Mouse (Mus musculus) MEL (cell line): Measurements from ENCODE around the gene Sorcs2. TPM values are rescaled to one million over a fixed set of nuclear protein-coding genes. Genes with fewer than 3 reads are reported as not detected.

Experiments used
- DNase-seq: peaks from one replicate; pipeline ENCODE4 v3.0.0; 2011; ENCODE audit warnings: low read depth, low spot score
- H3K27ac ChIP-seq: 2 replicates; pipeline ENCODE4 v1.5.1; 2012; ENCODE audit warnings: low read depth, mild to moderate bottlenecking, control low read depth, low read length, moderate library complexity; ENCODE audit not compliant: control insufficient read depth
- H3K27me3 ChIP-seq, 2 experiments: fragments of 150-350 bp in 1 of 2; sonication (generic) in 1 of 2; 2 replicates each; pipeline ENCODE4 v1.6.1; 2012; ENCODE audit warnings: low read length in 2 of 2, mild to moderate bottlenecking in 2 of 2, improper control_type of control experiment in 1 of 2, moderate library complexity in 1 of 2; ENCODE audit not compliant: insufficient read depth in 2 of 2, control insufficient read depth in 1 of 2
- H3K36me3 ChIP-seq, 2 experiments: 2 replicates each; pipeline ENCODE4 v1.6.1; 2012 to 2014; ENCODE audit warnings: low read length in 2 of 2, improper control_type of control experiment in 1 of 2, inconsistent platforms in 1 of 2, mild to moderate bottlenecking in 1 of 2; ENCODE audit not compliant: insufficient read depth in 2 of 2, control insufficient read depth in 1 of 2
- H3K4me1 ChIP-seq, 2 experiments: fragments of 150-350 bp in 1 of 2; sonication (generic) in 1 of 2; 2 replicates each; pipeline ENCODE4 v1.6.1; 2012; ENCODE audit warnings: low read length in 2 of 2, improper control_type of control experiment in 1 of 2, mild to moderate bottlenecking in 1 of 2; ENCODE audit not compliant: insufficient read depth in 2 of 2, control insufficient read depth in 1 of 2
- H3K4me3 ChIP-seq, 2 experiments: fragments of 150-350 bp in 1 of 2; sonication (generic) in 1 of 2; 2 replicates each; pipeline ENCODE4 v1.5.1; 2012; ENCODE audit warnings: low read depth in 2 of 2, low read length in 2 of 2, mild to moderate bottlenecking in 2 of 2, moderate library complexity in 2 of 2, control low read depth in 1 of 2, improper control_type of control experiment in 1 of 2; ENCODE audit not compliant: control insufficient read depth in 1 of 2, insufficient read depth in 1 of 2
- H3K79me2 ChIP-seq: 2 replicates; pipeline ENCODE4 v1.6.1; 2012; ENCODE audit warnings: mild to moderate bottlenecking, low read length, moderate library complexity; ENCODE audit not compliant: control insufficient read depth, poor library complexity, insufficient read depth
- H3K9ac ChIP-seq: 2 replicates; pipeline ENCODE4 v1.6.1; 2012; ENCODE audit warnings: low read depth, mild to moderate bottlenecking, control low read depth, low read length, moderate library complexity; ENCODE audit not compliant: control insufficient read depth, poor library complexity, severe bottlenecking
- H3K9me3 ChIP-seq: fragments of 150-350 bp; sonication (generic); replicated peaks from 2 replicates; pipeline ENCODE4 v1.6.1; 2012; ENCODE audit warnings: mild to moderate bottlenecking, low read length, improper control_type of control experiment, moderate library complexity; ENCODE audit not compliant: insufficient read depth
- BHLHE40 ChIP-seq: IDR thresholded peaks from 2 replicates; pipeline ENCODE4 v1.6.1; 2012; ENCODE audit warnings: low read depth, mild to moderate bottlenecking, inconsistent platforms, low read length, improper control_type of control experiment, borderline replicate concordance
- CHD1 ChIP-seq: IDR thresholded peaks from 2 replicates; pipeline ENCODE4 v1.6.1; 2012; ENCODE audit warnings: low read depth, mild to moderate bottlenecking, inconsistent platforms, low read length, improper control_type of control experiment
- CTCF ChIP-seq, 3 experiments: IDR thresholded peaks in 2 of 3; conservative IDR thresholded peaks in 1 of 3; 2 replicates each; pipeline ENCODE4 v1.5.1; 2011 to 2012; ENCODE audit warnings: low read length in 3 of 3, low read depth in 2 of 3, mild to moderate bottlenecking in 2 of 3, improper control_type of control experiment in 1 of 3, inconsistent platforms in 1 of 3, mixed read lengths in 1 of 3, moderate library complexity in 1 of 3; ENCODE audit not compliant: control insufficient read depth in 1 of 3, insufficient read depth in 1 of 3, poor library complexity in 1 of 3, severe bottlenecking in 1 of 3
- E2F4 ChIP-seq: IDR thresholded peaks from 2 replicates; pipeline ENCODE4 v1.6.1; 2011; ENCODE audit warnings: low read depth, low read length, improper control_type of control experiment, borderline replicate concordance
- ELF1 ChIP-seq: IDR thresholded peaks from 2 replicates; pipeline ENCODE4 v1.6.1; 2014; ENCODE audit warnings: low read depth, mild to moderate bottlenecking, inconsistent platforms, low read length, improper control_type of control experiment, moderate library complexity
- EP300 ChIP-seq, 2 experiments: IDR thresholded peaks; 2 replicates each; pipeline ENCODE4 v1.6.1; 2011; ENCODE audit warnings: improper control_type of control experiment in 2 of 2, low read length in 2 of 2, low read depth in 1 of 2, mild to moderate bottlenecking in 1 of 2
- GATA1 ChIP-seq: IDR thresholded peaks from 2 replicates; pipeline ENCODE4 v1.6.1; 2011; ENCODE audit warnings: low read depth, low read length, improper control_type of control experiment
- HCFC1 ChIP-seq: IDR thresholded peaks from 2 replicates; pipeline ENCODE4 v1.6.1; 2012; ENCODE audit warnings: low read depth, mild to moderate bottlenecking, inconsistent platforms, low read length, improper control_type of control experiment, moderate library complexity
- JUND ChIP-seq: IDR thresholded peaks from 2 replicates; pipeline ENCODE4 v1.6.1; 2011; ENCODE audit warnings: low read depth, mild to moderate bottlenecking, improper control_type of control experiment, low read length
- MAFK ChIP-seq: IDR thresholded peaks from 2 replicates; pipeline ENCODE4 v1.6.1; 2011; ENCODE audit warnings: low read depth, mild to moderate bottlenecking, low read length, improper control_type of control experiment, borderline replicate concordance
- MAX ChIP-seq: IDR thresholded peaks from 2 replicates; pipeline ENCODE4 v1.6.1; 2011; ENCODE audit warnings: low read length, improper control_type of control experiment
- MAZ ChIP-seq: IDR thresholded peaks from 2 replicates; pipeline ENCODE4 v1.6.1; 2012; ENCODE audit warnings: low read depth, mild to moderate bottlenecking, inconsistent platforms, low read length, improper control_type of control experiment
- MYB ChIP-seq: IDR thresholded peaks from 2 replicates; pipeline ENCODE4 v1.6.1; 2011; ENCODE audit warnings: mild to moderate bottlenecking, low read depth, low read length, improper control_type of control experiment
- NELFE ChIP-seq: IDR thresholded peaks from 2 replicates; pipeline ENCODE4 v1.6.1; 2011; ENCODE audit warnings: low read depth, low read length, improper control_type of control experiment
- NRF1 ChIP-seq: IDR thresholded peaks from 2 replicates; pipeline ENCODE4 v1.6.1; 2014; ENCODE audit warnings: low read depth, mild to moderate bottlenecking, inconsistent platforms, low read length, improper control_type of control experiment, moderate library complexity; ENCODE audit not compliant: poor library complexity, insufficient read depth, severe bottlenecking
- POLR2A ChIP-seq, 2 experiments: IDR thresholded peaks; 2 replicates each; pipeline ENCODE4 v1.6.1; 2011 to 2012; ENCODE audit warnings: low read length in 2 of 2, mild to moderate bottlenecking in 2 of 2, control low read depth in 1 of 2, improper control_type of control experiment in 1 of 2, low read depth in 1 of 2, moderate library complexity in 1 of 2; ENCODE audit not compliant: control insufficient read depth in 1 of 2, insufficient read depth in 1 of 2, poor library complexity in 1 of 2
- RAD21 ChIP-seq: IDR thresholded peaks from 2 replicates; pipeline ENCODE4 v1.6.1; 2011; ENCODE audit warnings: mild to moderate bottlenecking, low read depth, low read length, improper control_type of control experiment
- RCOR1 ChIP-seq: IDR thresholded peaks from 2 replicates; pipeline ENCODE4 v1.6.1; 2012; ENCODE audit warnings: low read depth, mild to moderate bottlenecking, inconsistent platforms, low read length, improper control_type of control experiment
- SIN3A ChIP-seq: IDR thresholded peaks from 2 replicates; pipeline ENCODE4 v1.6.1; 2012; ENCODE audit warnings: low read length, improper control_type of control experiment, inconsistent platforms
- TAL1 ChIP-seq: IDR thresholded peaks from 2 replicates; pipeline ENCODE4 v1.6.1; 2012; ENCODE audit warnings: mild to moderate bottlenecking, inconsistent platforms, low read length, moderate library complexity, mixed read lengths
- TBP ChIP-seq: IDR thresholded peaks from 2 replicates; pipeline ENCODE4 v1.8.0; 2011; ENCODE audit warnings: low read depth, low read length, improper control_type of control experiment
- TCF12 ChIP-seq: IDR thresholded peaks from 2 replicates; pipeline ENCODE4 v1.6.1; 2014; ENCODE audit warnings: low read depth, mild to moderate bottlenecking, inconsistent platforms, low read length, improper control_type of control experiment, moderate library complexity
- UBTF ChIP-seq: IDR thresholded peaks from 2 replicates; pipeline ENCODE4 v1.6.1; 2012; ENCODE audit warnings: low read depth, mild to moderate bottlenecking, inconsistent platforms, low read length, improper control_type of control experiment, moderate library complexity, borderline replicate concordance; ENCODE audit not compliant: insufficient read depth
- USF2 ChIP-seq, 2 experiments: IDR thresholded peaks; 2 replicates each; pipeline ENCODE4 v1.6.1; 2011 to 2012; ENCODE audit warnings: improper control_type of control experiment in 2 of 2, low read length in 2 of 2, borderline replicate concordance in 1 of 2, inconsistent platforms in 1 of 2, low read depth in 1 of 2, mild to moderate bottlenecking in 1 of 2; ENCODE audit not compliant: insufficient read depth in 1 of 2
- ZC3H11A ChIP-seq: IDR thresholded peaks from 2 replicates; pipeline ENCODE4 v1.6.1; 2012; ENCODE audit warnings: low read depth, mild to moderate bottlenecking, inconsistent platforms, low read length, improper control_type of control experiment
- ZKSCAN1 ChIP-seq: IDR thresholded peaks from 2 replicates; pipeline ENCODE4 v1.6.1; 2012; ENCODE audit warnings: low read depth, mild to moderate bottlenecking, inconsistent platforms, low read length, improper control_type of control experiment, moderate library complexity
- ZMIZ1 ChIP-seq: IDR thresholded peaks from 2 replicates; pipeline ENCODE4 v1.6.1; 2012; ENCODE audit warnings: low read depth, mild to moderate bottlenecking, inconsistent platforms, low read length, improper control_type of control experiment, moderate library complexity
- ZNF384 ChIP-seq: IDR thresholded peaks from 2 replicates; pipeline ENCODE4 v1.6.1; 2012; ENCODE audit warnings: low read depth, mild to moderate bottlenecking, inconsistent platforms, low read length, improper control_type of control experiment
- polyA plus RNA-seq, 2 experiments: library from polyadenylated mRNA; stranded (reverse) in 1 of 2; unstranded in 1 of 2; fragments of >175 nt in 1 of 2; fragments of >200 nt in 1 of 2; gene quantifications; 2 replicates each; pipeline versions ENCODE4 v1.2.1 to v1.2.4; 2012; ENCODE audit warnings: low replicate concordance in 2 of 2, low read depth in 1 of 2; ENCODE audit not compliant: insufficient read length in 2 of 2, insufficient read depth in 1 of 2, missing spikeins in 1 of 2
- total RNA-seq: library from RNA; depleted of rRNA; stranded (reverse); fragments of 300-350 nt; gene quantifications from 2 replicates; pipeline ENCODE4 v1.2.3, GENCODE M21; 2012

Gene Sorcs2
- total and polyA plus RNA-seq, 3 experiments, result not detected

DNA sequence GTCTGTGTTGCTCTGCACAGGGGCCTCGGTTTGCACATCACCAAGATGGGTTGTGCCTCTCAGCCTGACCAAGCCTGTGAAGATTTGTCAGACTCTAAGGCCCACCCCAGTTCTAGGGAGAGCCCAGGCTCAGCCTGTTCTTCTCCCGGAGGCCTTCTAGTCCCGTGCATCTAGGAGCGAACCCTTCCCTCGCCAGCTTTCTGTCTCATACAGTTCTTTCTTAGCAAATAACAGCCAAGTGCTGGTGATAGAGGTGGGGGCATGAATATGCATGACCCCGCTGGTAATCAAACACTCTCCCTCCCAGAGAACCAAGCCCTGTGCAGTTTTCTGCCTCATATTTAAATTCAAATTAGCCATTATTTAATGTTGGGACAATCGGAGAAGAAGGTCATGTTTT lies 282.4 kb downstream of the Sorcs2 start:
- no peaks in the 10 kb centered on the region for H3K79me2 ChIP-seq
- DNase-seq, result no peak
- H3K4me3 ChIP-seq, result no peak overlapping the region
- no peaks in the 10 kb centered on the region for H3K4me1 ChIP-seq
- H3K36me3 ChIP-seq, result no peaks in the 10 kb centered on the region
- no peaks in the 10 kb centered on the region for H3K27me3 ChIP-seq
- TF ChIP-seq ELF1, result no peak
- TF ChIP-seq POLR2A (IDR thresholded peaks at IDR 0.05; ENCODE audit: control insufficient read depth in 1 of 2, insufficient read depth in 1 of 2, low read depth in 1 of 2, low read length in 2 of 2, poor library complexity in 1 of 2), result no peak
- no peak for TF ChIP-seq TAL1
- no peak for TF ChIP-seq GATA1
- no peak for TF ChIP-seq ZNF384
- TF ChIP-seq NELFE, result no peak
- TF ChIP-seq TBP, result no peak
- TF ChIP-seq E2F4, result no peak
- no peak for TF ChIP-seq ZC3H11A
- TF ChIP-seq ZKSCAN1, result no peak
- TF ChIP-seq USF2 (IDR thresholded peaks at IDR 0.05; ENCODE audit: borderline replicate concordance in 1 of 2, insufficient read depth in 1 of 2, low read depth in 1 of 2, low read length in 2 of 2), result no peak
- no peak for TF ChIP-seq HCFC1
- TF ChIP-seq MAFK, result no peak
- no peak for TF ChIP-seq RAD21
- no peak for TF ChIP-seq MYB
- TF ChIP-seq EP300 (IDR thresholded peaks at IDR 0.05; ENCODE audit: low read depth in 1 of 2, low read length in 2 of 2), result no peak
- no peak for TF ChIP-seq ZMIZ1
- no peak for TF ChIP-seq TCF12
- no peak for TF ChIP-seq RCOR1
- TF ChIP-seq, all 39 proteins: peak for 0
- H3K9me3 ChIP-seq, result no peaks in the 10 kb centered on the region
- no peak overlapping the region for H3K27ac ChIP-seq
- H3K9ac ChIP-seq, result no peak overlapping the region

DNA sequence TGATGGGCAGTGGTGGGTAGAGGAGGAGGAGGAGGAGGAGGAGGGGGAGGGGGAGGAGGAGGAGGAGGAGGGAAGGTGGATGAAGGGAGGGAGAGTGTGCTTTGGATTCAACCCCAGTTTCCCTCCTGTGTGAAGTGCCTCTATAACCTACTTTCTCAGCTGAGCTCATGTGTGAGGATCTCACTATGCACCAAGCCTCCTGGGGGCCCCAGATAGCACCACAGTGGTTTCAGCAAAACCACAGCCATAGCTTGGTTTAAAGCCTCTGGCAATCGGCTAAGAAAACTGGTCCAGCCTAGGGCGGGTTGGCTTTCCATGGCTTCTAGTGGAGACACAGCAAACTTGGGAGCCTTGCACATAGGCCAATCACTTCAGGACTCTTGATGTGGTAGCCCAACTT lies 284.2 kb downstream of the Sorcs2 start:
- Histone ChIP-seq H3K27ac (no peak overlapping the region), H3K27me3 (no peaks in the 10 kb centered on the region), H3K9me3 (no peaks in the 10 kb centered on the region), H3K4me1 (no peaks in the 10 kb centered on the region), H3K79me2 (no peaks in the 10 kb centered on the region)
- TF ChIP-seq MAFK (no peak), GATA1 (no peak), BHLHE40 (no peak), ZNF384 (no peak), JUND (no peak), NRF1 (no peak), CTCF (IDR thresholded peaks at IDR 0.05 in 2 of 3, conservative IDR thresholded peaks at IDR 0.05 in 1 of 3; ENCODE audit: control insufficient read depth in 1 of 3, insufficient read depth in 1 of 3, low read depth in 2 of 3, low read length in 3 of 3, poor library complexity in 1 of 3, severe bottlenecking in 1 of 3) (no peak), UBTF (no peak), ELF1 (no peak), ZKSCAN1 (no peak), CHD1 (no peak), MAX (no peak), RAD21 (no peak), SIN3A (no peak), RCOR1 (no peak), MAZ (no peak), NELFE (no peak)
- TF ChIP-seq, all 39 proteins: peak for 0
- DNase-seq, result no peak
- Histone ChIP-seq H3K4me3 (no peak overlapping the region), H3K9ac (no peak overlapping the region), H3K36me3 (no peaks in the 10 kb centered on the region)
